Mouse (Mus musculus): ENCODE measurements around the gene Aktip. TPM values are rescaled to one million over a fixed set of nuclear protein-coding genes. Genes with fewer than 3 reads are reported as not detected.

Aktip gene
- polyA plus RNA-seq, 1 experiment from 2014 or later = 98.8 TPM

DNA sequence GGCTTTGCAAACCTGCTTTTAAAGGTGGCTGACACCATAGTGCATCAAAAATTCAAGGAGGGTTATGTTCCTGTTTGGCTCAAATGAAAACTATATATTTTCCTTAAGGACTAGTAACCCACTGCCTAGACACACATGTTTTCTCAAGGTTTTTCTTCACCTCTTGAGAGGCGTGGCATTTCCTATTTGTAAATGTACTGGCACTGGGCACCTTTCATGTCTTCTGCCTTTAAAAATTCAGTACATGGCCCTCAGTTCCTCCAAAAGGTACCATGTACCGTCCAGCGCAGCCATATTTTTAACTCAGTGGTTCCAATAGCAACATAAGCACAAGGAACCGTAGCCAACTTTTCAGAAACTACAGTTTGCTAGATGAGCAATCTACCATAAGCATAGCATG is 67.0 kb downstream of the Aktip start:
- Histone ChIP-seq H3K27ac (ENCODE audit: low read depth, low read length) (no peak overlapping the region), H3K4me1 (replicated peaks; ENCODE audit: control insufficient read depth, insufficient read depth, low read length) (peaks cover 8% of the 10 kb centered on the region; the same call in 1 of the 2 replicates), H3K4me2 (ENCODE audit: low read depth, low read length, severe bottlenecking) (peak overlapping the region; percentile 87; the same call in 1 of the 2 replicates), H3K4me3 (ENCODE audit: low read depth, low read length) (peak overlapping the region; percentile 3; the same call in 1 of the 2 replicates), H3K27me3 (ENCODE audit: control insufficient read depth, insufficient read depth, low read length) (no peaks in the 10 kb centered on the region), H3K36me3 (ENCODE audit: control insufficient read depth, insufficient read depth, low read length) (no peaks in the 10 kb centered on the region), H3K9me3 (ENCODE audit: control insufficient read depth, low read length) (no peaks in the 10 kb centered on the region), H3K9ac (ENCODE audit: low read length) (peak overlapping the region; percentile 73; the same call in 1 of the 2 replicates)
- ATAC-seq (replicated peaks; ENCODE audit: low FRiP score) = no peak
- 85% methylated on average over 4 of the region's 4 CpGs for WGBS
- DNase-seq (ENCODE audit: low spot score) = no peak

DNA sequence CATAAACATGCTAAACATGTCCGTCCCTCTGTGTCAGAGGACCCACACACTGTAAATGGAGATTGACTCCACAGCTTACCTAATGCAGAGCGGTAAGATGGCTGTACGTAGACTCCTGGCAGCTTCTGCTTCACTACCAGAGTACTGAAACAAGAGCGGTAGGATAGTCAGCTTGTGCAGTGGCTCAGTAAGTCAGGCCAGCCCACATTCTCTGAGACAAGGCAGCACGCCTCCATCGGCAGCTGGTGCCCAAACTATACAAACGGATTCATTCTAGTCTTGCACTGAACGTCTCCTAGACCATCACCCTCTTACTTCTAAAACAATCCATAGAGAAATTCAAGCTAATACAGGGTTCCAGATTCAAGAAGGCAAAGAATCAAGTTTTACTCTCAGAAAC is 73.0 kb downstream of the Aktip start:
- Histone ChIP-seq H3K4me2 (ENCODE audit: low read depth, low read length, severe bottlenecking) (no peak overlapping the region), H3K4me1 (replicated peaks; ENCODE audit: control insufficient read depth, insufficient read depth, low read length) (no peaks in the 10 kb centered on the region), H3K27ac (ENCODE audit: low read depth, low read length) (no peak overlapping the region), H3K9me3 (ENCODE audit: control insufficient read depth, low read length) (no peaks in the 10 kb centered on the region), H3K9ac (ENCODE audit: low read length) (no peak overlapping the region), H3K4me3 (ENCODE audit: low read depth, low read length) (no peak overlapping the region), H3K36me3 (ENCODE audit: control insufficient read depth, insufficient read depth, low read length) (peaks cover 3% of the 10 kb centered on the region), H3K27me3 (ENCODE audit: control insufficient read depth, insufficient read depth, low read length) (no peaks in the 10 kb centered on the region)
- no peak for ATAC-seq (replicated peaks; ENCODE audit: low FRiP score)
- WGBS = 94% methylated on average over 8 of the region's 8 CpGs
- DNase-seq (ENCODE audit: low spot score) = no peak

DNA sequence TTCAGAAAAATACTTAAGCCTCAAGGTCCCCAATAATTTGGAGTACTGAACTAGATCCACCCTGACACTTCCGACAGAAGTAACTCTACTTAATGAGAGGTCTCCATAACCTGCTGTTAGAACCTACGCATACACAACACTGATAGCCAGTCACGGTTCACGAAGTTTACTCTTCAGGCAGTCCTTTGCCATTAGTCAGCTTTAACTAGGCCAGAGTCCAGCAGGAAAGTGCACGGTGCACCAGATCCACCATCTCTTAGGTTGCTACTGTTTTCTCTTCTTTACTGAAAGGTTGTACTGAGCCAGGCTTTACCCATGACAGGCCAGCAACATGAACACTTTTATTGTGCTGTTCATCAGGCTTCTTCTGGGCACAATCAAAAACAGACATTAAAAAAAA is 75.5 kb downstream of the Aktip start:
- Histone ChIP-seq H3K27ac (ENCODE audit: low read depth, low read length) (no peak overlapping the region), H3K9me3 (ENCODE audit: control insufficient read depth, low read length) (no peaks in the 10 kb centered on the region), H3K4me3 (ENCODE audit: low read depth, low read length) (no peak overlapping the region), H3K36me3 (ENCODE audit: control insufficient read depth, insufficient read depth, low read length) (peaks cover 3% of the 10 kb centered on the region), H3K4me2 (ENCODE audit: low read depth, low read length, severe bottlenecking) (no peak overlapping the region), H3K9ac (ENCODE audit: low read length) (no peak overlapping the region), H3K27me3 (ENCODE audit: control insufficient read depth, insufficient read depth, low read length) (no peaks in the 10 kb centered on the region), H3K4me1 (replicated peaks; ENCODE audit: control insufficient read depth, insufficient read depth, low read length) (no peaks in the 10 kb centered on the region)
- DNase-seq (ENCODE audit: low spot score) (no peak), ATAC-seq (replicated peaks; ENCODE audit: low FRiP score) (no peak)
- WGBS = 95% methylated on average over 5 of the region's 5 CpGs

DNA sequence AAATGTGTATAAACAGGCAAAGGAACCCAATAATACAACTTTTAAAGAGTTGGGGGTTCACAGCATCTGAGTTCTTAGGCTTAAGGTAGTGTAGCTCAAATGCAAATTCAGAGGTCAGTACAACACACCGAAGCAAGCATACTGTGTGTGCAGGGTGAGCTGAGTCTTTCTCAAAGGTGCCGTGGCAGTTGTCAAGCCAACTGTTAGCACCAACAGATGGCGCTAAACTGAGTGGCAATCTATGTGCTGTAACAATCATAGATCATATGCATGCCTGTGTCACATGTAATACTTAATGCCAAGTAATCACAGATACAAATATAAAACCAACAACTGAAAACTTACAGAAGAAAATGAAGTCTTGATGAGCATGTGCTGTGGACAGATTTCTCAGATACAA is 81.6 kb downstream of the Aktip start:
- 72% methylated on average over 3 of the region's 3 CpGs for WGBS
- H3K4me2 ChIP-seq (ENCODE audit: low read depth, low read length, severe bottlenecking) = no peak overlapping the region
- no peak for DNase-seq (ENCODE audit: low spot score)

DNA sequence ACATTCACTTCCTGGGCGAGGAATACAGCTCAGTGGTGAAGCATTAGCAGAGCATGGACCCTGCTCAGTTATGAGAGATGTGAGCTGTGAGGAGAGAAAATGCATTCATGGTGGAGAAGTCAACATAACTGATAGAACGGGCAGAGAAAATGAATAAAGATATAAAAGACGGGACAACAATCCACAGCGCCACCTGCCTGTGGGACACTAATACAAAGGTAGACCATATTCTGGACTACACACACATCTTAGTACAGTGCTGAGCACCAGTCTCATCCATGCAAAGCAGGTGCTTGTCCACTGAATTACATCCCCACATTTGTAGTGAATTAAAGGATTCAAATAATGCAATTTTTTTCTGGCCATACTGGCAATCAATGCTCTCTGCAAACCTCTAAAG is 82.2 kb downstream of the Aktip start:
- no peak overlapping the region for H3K4me3 ChIP-seq (ENCODE audit: low read depth, low read length)
- ATAC-seq (replicated peaks; ENCODE audit: low FRiP score) = no peak

More for the DNA sequence above, 81.6 kb downstream of the Aktip start:
- H3K27ac ChIP-seq (ENCODE audit: low read depth, low read length) = no peak overlapping the region
- peaks cover 2% of the 10 kb centered on the region for H3K36me3 ChIP-seq (ENCODE audit: control insufficient read depth, insufficient read depth, low read length)
- no peaks in the 10 kb centered on the region for H3K4me1 ChIP-seq (replicated peaks; ENCODE audit: control insufficient read depth, insufficient read depth, low read length)
- H3K4me3 ChIP-seq (ENCODE audit: low read depth, low read length) = no peak overlapping the region
- ATAC-seq (replicated peaks; ENCODE audit: low FRiP score) = no peak
- H3K27me3 ChIP-seq (ENCODE audit: control insufficient read depth, insufficient read depth, low read length) = no peaks in the 10 kb centered on the region
- no peak overlapping the region for H3K9ac ChIP-seq (ENCODE audit: low read length)
- H3K9me3 ChIP-seq (ENCODE audit: control insufficient read depth, low read length) = no peaks in the 10 kb centered on the region

DNA sequence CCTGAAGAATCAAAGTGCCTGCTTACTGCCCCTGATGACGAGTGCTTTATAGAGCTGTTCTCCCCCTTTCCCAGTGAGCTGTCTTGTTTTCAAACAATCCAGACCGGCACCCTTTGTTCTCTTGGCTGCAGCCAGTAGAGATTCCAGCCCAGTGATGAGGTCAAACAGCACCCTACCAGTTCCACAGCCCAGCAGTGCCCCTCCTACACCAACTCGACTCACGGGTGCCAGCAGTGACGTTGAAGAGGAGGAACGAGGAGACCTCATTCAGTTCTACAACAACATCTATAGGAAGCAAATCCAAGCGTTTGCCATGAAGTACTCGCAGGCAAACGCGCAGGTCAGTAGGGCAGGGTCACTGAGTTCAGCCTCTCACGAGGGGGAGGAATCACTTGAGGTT is 84.9 kb downstream of the Aktip start:
- Histone ChIP-seq H3K27ac (ENCODE audit: low read depth, low read length) (no peak overlapping the region), H3K9me3 (ENCODE audit: control insufficient read depth, low read length) (no peaks in the 10 kb centered on the region), H3K36me3 (ENCODE audit: control insufficient read depth, insufficient read depth, low read length) (peaks cover 2% of the 10 kb centered on the region; the same call in 1 of the 2 replicates), H3K27me3 (ENCODE audit: control insufficient read depth, insufficient read depth, low read length) (no peaks in the 10 kb centered on the region), H3K4me1 (replicated peaks; ENCODE audit: control insufficient read depth, insufficient read depth, low read length) (no peaks in the 10 kb centered on the region), H3K4me2 (ENCODE audit: low read depth, low read length, severe bottlenecking) (no peak overlapping the region), H3K9ac (ENCODE audit: low read length) (no peak overlapping the region), H3K4me3 (ENCODE audit: low read depth, low read length) (no peak overlapping the region)
- DNase-seq (ENCODE audit: low spot score) = no peak
- 89% methylated on average over 11 of the region's 11 CpGs for WGBS
- ATAC-seq (replicated peaks; ENCODE audit: low FRiP score) = no peak

More for the DNA sequence above, 82.2 kb downstream of the Aktip start:
- DNase-seq (ENCODE audit: low spot score) = no peak
- 94% methylated on average over 4 of the region's 4 CpGs for WGBS
- H3K36me3 ChIP-seq (ENCODE audit: control insufficient read depth, insufficient read depth, low read length) = peaks cover 2% of the 10 kb centered on the region
- no peaks in the 10 kb centered on the region for H3K4me1 ChIP-seq (replicated peaks; ENCODE audit: control insufficient read depth, insufficient read depth, low read length)
- no peak overlapping the region for H3K27ac ChIP-seq (ENCODE audit: low read depth, low read length)
- H3K9me3 ChIP-seq (ENCODE audit: control insufficient read depth, low read length) = no peaks in the 10 kb centered on the region
- no peaks in the 10 kb centered on the region for H3K27me3 ChIP-seq (ENCODE audit: control insufficient read depth, insufficient read depth, low read length)
- H3K9ac ChIP-seq (ENCODE audit: low read length) = no peak overlapping the region
- H3K4me2 ChIP-seq (ENCODE audit: low read depth, low read length, severe bottlenecking) = no peak overlapping the region

DNA sequence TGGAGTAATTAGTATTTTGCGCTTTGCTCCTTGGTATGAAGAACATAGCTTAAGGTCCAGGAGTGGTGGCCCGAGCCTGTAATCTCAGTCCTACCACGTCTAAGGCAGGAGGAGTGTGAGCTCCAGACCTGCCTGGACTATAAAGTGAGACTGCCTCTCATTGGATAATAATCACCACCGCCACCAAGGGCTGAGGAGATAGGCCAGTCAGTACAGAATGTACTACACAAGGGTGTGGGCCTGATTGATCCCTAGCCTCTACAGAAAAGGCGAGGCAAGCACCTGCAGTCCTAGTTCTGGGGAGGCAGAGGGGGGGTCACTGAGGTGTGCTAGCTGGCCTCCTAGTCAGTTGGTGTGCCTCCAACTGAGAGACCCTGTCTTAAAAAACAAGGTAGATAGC is 85.3 kb downstream of the Aktip start:
- Histone ChIP-seq H3K36me3 (ENCODE audit: control insufficient read depth, insufficient read depth, low read length) (peaks cover 2% of the 10 kb centered on the region; the same call in 1 of the 2 replicates), H3K9ac (ENCODE audit: low read length) (no peak overlapping the region), H3K4me3 (ENCODE audit: low read depth, low read length) (no peak overlapping the region), H3K9me3 (ENCODE audit: control insufficient read depth, low read length) (no peaks in the 10 kb centered on the region), H3K4me1 (replicated peaks; ENCODE audit: control insufficient read depth, insufficient read depth, low read length) (no peaks in the 10 kb centered on the region), H3K27ac (ENCODE audit: low read depth, low read length) (no peak overlapping the region), H3K27me3 (ENCODE audit: control insufficient read depth, insufficient read depth, low read length) (no peaks in the 10 kb centered on the region), H3K4me2 (ENCODE audit: low read depth, low read length, severe bottlenecking) (no peak overlapping the region)
- DNase-seq (ENCODE audit: low spot score) (no peak), ATAC-seq (replicated peaks; ENCODE audit: low FRiP score) (no peak)
- WGBS = 88% methylated on average over 5 of the region's 5 CpGs

DNA sequence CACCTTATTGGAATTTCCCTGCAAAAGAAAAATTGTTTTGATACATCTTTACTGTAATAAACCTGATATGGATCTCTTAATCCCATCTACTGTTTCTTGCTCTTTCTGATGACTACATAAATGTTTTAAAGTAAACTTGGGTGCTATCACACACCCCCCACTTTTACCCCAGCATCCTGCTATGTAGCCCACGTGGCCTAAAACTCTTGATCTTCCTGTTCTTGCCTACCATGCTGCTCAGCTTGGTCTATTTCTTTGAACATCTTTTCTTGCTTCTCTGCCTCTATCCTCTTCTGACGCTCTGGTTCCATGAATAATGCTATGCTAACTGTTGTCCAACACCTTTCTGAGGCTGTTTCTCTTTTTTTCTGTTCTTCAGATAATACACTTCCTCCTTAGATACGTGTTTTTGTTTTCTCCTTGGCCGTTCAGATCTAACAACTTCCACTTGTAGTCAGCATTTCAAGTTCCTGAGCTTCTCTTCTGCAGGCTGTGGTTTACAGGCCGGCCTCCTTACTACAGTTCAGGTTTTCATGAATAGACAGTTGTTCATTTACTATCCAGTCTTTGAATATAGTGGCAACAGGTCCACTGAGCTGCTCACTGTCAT is 87.8 kb downstream of the Aktip start:
- no peak overlapping the region for H3K27ac ChIP-seq (ENCODE audit: low read depth, low read length)
- H3K9me3 ChIP-seq (ENCODE audit: control insufficient read depth, low read length) = no peaks in the 10 kb centered on the region
- H3K4me3 ChIP-seq (ENCODE audit: low read depth, low read length) = no peak overlapping the region
- WGBS = 92% methylated on average over 5 of the region's 5 CpGs
- ATAC-seq (replicated peaks; ENCODE audit: low FRiP score) (no peak), DNase-seq (ENCODE audit: low spot score) (no peak)
- no peak overlapping the region for H3K9ac ChIP-seq (ENCODE audit: low read length)
- H3K4me1 ChIP-seq (replicated peaks; ENCODE audit: control insufficient read depth, insufficient read depth, low read length) = no peaks in the 10 kb centered on the region
- peaks cover 2% of the 10 kb centered on the region; the same call in 1 of the 2 replicates for H3K36me3 ChIP-seq (ENCODE audit: control insufficient read depth, insufficient read depth, low read length)
- H3K27me3 ChIP-seq (ENCODE audit: control insufficient read depth, insufficient read depth, low read length) = no peaks in the 10 kb centered on the region
- H3K4me2 ChIP-seq (ENCODE audit: low read depth, low read length, severe bottlenecking) = no peak overlapping the region

DNA sequence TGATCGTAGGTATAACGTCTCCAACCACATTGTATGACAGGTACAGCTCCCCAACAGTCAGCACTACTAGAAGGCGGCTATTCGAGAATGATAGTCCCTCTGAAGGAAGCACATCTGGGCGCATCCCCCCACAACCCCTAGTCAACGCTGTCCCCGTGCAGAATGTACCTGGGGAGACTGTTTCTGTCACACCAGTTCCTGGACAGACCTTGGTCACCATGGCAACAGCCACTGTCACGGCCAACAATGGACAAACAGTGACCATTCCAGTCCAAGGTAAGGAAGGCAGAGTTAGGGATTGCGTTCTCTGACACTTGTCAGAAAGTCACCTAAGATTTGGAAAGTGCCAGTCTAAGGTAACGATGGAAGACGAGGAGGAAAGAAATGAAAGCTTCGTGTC is 93.5 kb downstream of the Aktip start:
- DNase-seq (ENCODE audit: low spot score) (no peak), ATAC-seq (replicated peaks; ENCODE audit: low FRiP score) (no peak)
- H3K4me2 ChIP-seq (ENCODE audit: low read depth, low read length, severe bottlenecking) = no peak overlapping the region
- WGBS = 92% methylated on average over 12 of the region's 12 CpGs
- no peaks in the 10 kb centered on the region for H3K36me3 ChIP-seq (ENCODE audit: control insufficient read depth, insufficient read depth, low read length)
- no peaks in the 10 kb centered on the region for H3K4me1 ChIP-seq (replicated peaks; ENCODE audit: control insufficient read depth, insufficient read depth, low read length)
- H3K27me3 ChIP-seq (ENCODE audit: control insufficient read depth, insufficient read depth, low read length) = no peaks in the 10 kb centered on the region
- no peak overlapping the region for H3K4me3 ChIP-seq (ENCODE audit: low read depth, low read length)
- no peak overlapping the region for H3K9ac ChIP-seq (ENCODE audit: low read length)
- H3K27ac ChIP-seq (ENCODE audit: low read depth, low read length) = no peak overlapping the region
- H3K9me3 ChIP-seq (ENCODE audit: control insufficient read depth, low read length) = no peaks in the 10 kb centered on the region
